Mouse (Mus musculus) C2C12 (cell line): Measurements from ENCODE around the gene Taar7d.

Source experiments
- CEBPB ChIP-seq: IDR thresholded peaks from one replicate; pipeline ENCODE4 v1.6.1; 2011; ENCODE audit warnings: low read depth, mild to moderate bottlenecking, control low read depth, moderate library complexity
- CTCF ChIP-seq: IDR thresholded peaks from one replicate; pipeline ENCODE4 v1.5.1; 2011; ENCODE audit not compliant: control insufficient read depth, insufficient read depth, insufficient read length
- MAX ChIP-seq: IDR thresholded peaks from one replicate; pipeline ENCODE4 v1.6.1; 2011; ENCODE audit warnings: mild to moderate bottlenecking, control low read depth
- MYOD1 ChIP-seq: IDR thresholded peaks from one replicate; pipeline ENCODE4 v1.6.1; 2011; ENCODE audit warnings: low read depth; ENCODE audit not compliant: control insufficient read depth, insufficient read length
- MYOG ChIP-seq: IDR thresholded peaks from one replicate; pipeline ENCODE4 v1.6.1; 2011; ENCODE audit not compliant: control insufficient read depth, insufficient read length; ENCODE audit errors: extremely low read depth
- USF1 ChIP-seq: IDR thresholded peaks from one replicate; pipeline ENCODE4 v1.6.1; 2011; ENCODE audit warnings: low read depth, mild to moderate bottlenecking, control low read depth, moderate library complexity

GRCm38 (mm10) chr10:24008143-24008542 is 18.9 kb upstream of the Taar7d start:
- TF ChIP-seq CTCF = no peak
- no peak for TF ChIP-seq USF1
- TF ChIP-seq MAX = no peak
- TF ChIP-seq MYOG = no peak
- no peak for TF ChIP-seq MYOD1
- TF ChIP-seq CEBPB = no peak
